Mouse (Mus musculus): ENCODE measurements at regions not wholly inside any gene's neighbourhood (a gene's known extent, or its start where the extent isn't known, plus 50 kb on each side); places are given as distances from the start of the nearest gene placed in this dataset.

DNA sequence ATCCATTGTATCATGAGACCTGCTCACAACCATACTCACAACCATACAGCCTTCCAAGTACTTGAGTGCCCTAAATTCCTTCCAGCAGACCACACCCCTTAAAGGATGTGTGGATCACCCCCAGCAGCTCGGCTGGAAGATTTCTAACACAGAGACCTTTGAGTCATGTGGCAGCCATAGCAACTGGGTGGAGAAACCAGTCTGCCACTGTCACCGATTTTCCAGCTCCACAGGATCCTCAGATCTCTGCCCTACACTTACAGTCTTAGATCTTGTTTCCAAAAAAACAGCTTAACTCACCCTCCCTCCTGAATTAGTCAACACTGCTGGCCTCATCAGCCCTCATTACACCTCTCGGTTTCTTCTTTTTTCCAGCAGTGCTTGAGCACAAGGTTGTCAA is 1630.6 kb downstream of the 4930444P10Rik start:
- WGBS, result 22% methylated on average over 3 of the region's 3 CpGs
- H3K27ac ChIP-seq (ENCODE audit: low read length), result no peak overlapping the region
- no peaks in the 10 kb centered on the region for H3K36me3 ChIP-seq (ENCODE audit: control insufficient read depth, insufficient read depth)
- H3K27me3 ChIP-seq (ENCODE audit: control insufficient read depth, insufficient read depth, low read length), result no peaks in the 10 kb centered on the region
- no peak overlapping the region for H3K4me3 ChIP-seq (ENCODE audit: low read length)
- H3K4me2 ChIP-seq (ENCODE audit: low read depth, low read length), result no peak overlapping the region
- no peak for ATAC-seq (replicated peaks; ENCODE audit: extremely low read depth, insufficient read depth, low FRiP score)
- no peaks in the 10 kb centered on the region for H3K4me1 ChIP-seq (ENCODE audit: control insufficient read depth, insufficient read depth, low read length)
- no peak overlapping the region for H3K9ac ChIP-seq (ENCODE audit: low read length)
- H3K9me3 ChIP-seq (replicated peaks; ENCODE audit: control insufficient read depth, low read length), result no peaks in the 10 kb centered on the region

- no peak overlapping the region for H3K9ac ChIP-seq (ENCODE audit: low read length)
- no peaks in the 10 kb centered on the region for H3K9me3 ChIP-seq (replicated peaks; ENCODE audit: control insufficient read depth, low read length)
- H3K36me3 ChIP-seq (ENCODE audit: control insufficient read depth, insufficient read depth), result no peaks in the 10 kb centered on the region
- no peak overlapping the region for H3K4me3 ChIP-seq (ENCODE audit: low read length)
- no peaks in the 10 kb centered on the region for H3K27me3 ChIP-seq (ENCODE audit: control insufficient read depth, insufficient read depth, low read length)
- no peak for ATAC-seq (replicated peaks; ENCODE audit: extremely low read depth, insufficient read depth, low FRiP score)
- no peak overlapping the region for H3K27ac ChIP-seq (ENCODE audit: low read length)
- 33% methylated on average over 4 of the region's 4 CpGs for WGBS
- no peak overlapping the region for H3K4me2 ChIP-seq (ENCODE audit: low read depth, low read length)
- no peaks in the 10 kb centered on the region for H3K4me1 ChIP-seq (ENCODE audit: control insufficient read depth, insufficient read depth, low read length)
Measured at GRCm38 (mm10) chr1:14460811-14461210, 1632.3 kb downstream of the 4930444P10Rik start.

DNA sequence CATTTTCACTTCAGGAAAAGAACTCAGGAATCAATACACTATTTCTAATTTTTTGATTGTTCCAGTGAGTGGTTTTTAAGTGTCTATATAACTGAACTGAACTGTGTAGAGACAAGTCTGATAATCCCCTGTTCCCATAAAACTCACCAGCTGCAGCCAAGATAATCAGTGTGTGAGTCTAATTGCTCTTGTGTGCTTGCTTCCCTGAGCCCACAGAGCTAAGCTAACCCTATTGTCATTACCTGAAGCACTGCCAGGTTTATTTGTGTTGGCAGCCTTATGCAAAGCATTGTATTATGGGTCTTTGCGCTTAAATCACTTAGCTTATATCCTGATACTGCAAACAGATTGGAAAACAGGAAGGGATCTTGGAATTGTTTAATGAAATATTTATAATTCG is 1663.8 kb downstream of the 4930444P10Rik start:
- Histone ChIP-seq H3K9ac (ENCODE audit: low read length) (no peak overlapping the region), H3K4me2 (ENCODE audit: low read depth, low read length) (no peak overlapping the region), H3K27ac (ENCODE audit: low read length) (no peak overlapping the region), H3K36me3 (ENCODE audit: control insufficient read depth, insufficient read depth) (no peaks in the 10 kb centered on the region), H3K27me3 (ENCODE audit: control insufficient read depth, insufficient read depth, low read length) (no peaks in the 10 kb centered on the region), H3K4me3 (ENCODE audit: low read length) (no peak overlapping the region), H3K4me1 (ENCODE audit: control insufficient read depth, insufficient read depth, low read length) (no peaks in the 10 kb centered on the region), H3K9me3 (replicated peaks; ENCODE audit: control insufficient read depth, low read length) (no peaks in the 10 kb centered on the region)
- no peak for ATAC-seq (replicated peaks; ENCODE audit: extremely low read depth, insufficient read depth, low FRiP score)
- WGBS, result 55% methylated on average over 2 of the region's 2 CpGs

DNA sequence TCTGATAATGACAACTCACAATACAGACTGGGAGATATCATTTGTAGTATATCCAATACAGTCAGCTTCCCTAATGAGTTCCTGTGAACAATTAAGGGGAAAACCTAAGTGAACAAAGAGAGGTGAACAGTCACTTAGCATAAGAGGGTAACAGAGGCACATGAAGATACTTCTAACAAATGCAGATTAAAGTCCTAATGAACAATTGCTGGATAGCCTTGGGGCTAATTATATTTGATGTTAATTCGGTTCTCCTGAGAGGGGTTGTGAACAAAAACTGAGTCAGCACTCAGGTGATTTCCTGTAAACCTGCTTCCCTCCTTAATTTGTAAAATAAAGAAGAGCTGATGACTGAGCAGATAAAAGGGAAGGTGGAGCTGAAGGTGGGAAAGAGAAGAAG is 1672.1 kb downstream of the 4930444P10Rik start:
- WGBS, result 88% methylated on average over 1 of the region's 1 CpGs
- Histone ChIP-seq H3K4me1 (ENCODE audit: control insufficient read depth, insufficient read depth, low read length) (no peaks in the 10 kb centered on the region), H3K27ac (ENCODE audit: low read length) (no peak overlapping the region), H3K9me3 (replicated peaks; ENCODE audit: control insufficient read depth, low read length) (no peaks in the 10 kb centered on the region), H3K36me3 (ENCODE audit: control insufficient read depth, insufficient read depth) (no peaks in the 10 kb centered on the region), H3K4me3 (ENCODE audit: low read length) (no peak overlapping the region), H3K9ac (ENCODE audit: low read length) (no peak overlapping the region), H3K4me2 (ENCODE audit: low read depth, low read length) (no peak overlapping the region), H3K27me3 (ENCODE audit: control insufficient read depth, insufficient read depth, low read length) (no peaks in the 10 kb centered on the region)
- ATAC-seq (replicated peaks; ENCODE audit: extremely low read depth, insufficient read depth, low FRiP score), result no peak

- no peaks in the 10 kb centered on the region for H3K4me1 ChIP-seq (ENCODE audit: control insufficient read depth, insufficient read depth, low read length)
- H3K9me3 ChIP-seq (replicated peaks; ENCODE audit: control insufficient read depth, low read length), result no peaks in the 10 kb centered on the region
- H3K4me2 ChIP-seq (ENCODE audit: low read depth, low read length), result no peak overlapping the region
- no peak overlapping the region for H3K9ac ChIP-seq (ENCODE audit: low read length)
- H3K4me3 ChIP-seq (ENCODE audit: low read length), result no peak overlapping the region
- whole genome bisulfite sequencing, result 66% methylated on average over 4 of the region's 4 CpGs
- H3K27ac ChIP-seq (ENCODE audit: low read length), result no peak overlapping the region
- H3K36me3 ChIP-seq (ENCODE audit: control insufficient read depth, insufficient read depth), result no peaks in the 10 kb centered on the region
- no peak for ATAC-seq (replicated peaks; ENCODE audit: extremely low read depth, insufficient read depth, low FRiP score)
- H3K27me3 ChIP-seq (ENCODE audit: control insufficient read depth, insufficient read depth, low read length), result no peaks in the 10 kb centered on the region
Measured at GRCm38 (mm10) chr1:14413826-14414445, 1679.2 kb downstream of the 4930444P10Rik start.

- ATAC-seq (replicated peaks; ENCODE audit: extremely low read depth, insufficient read depth, low FRiP score), result no peak
- Histone ChIP-seq H3K27ac (ENCODE audit: low read length) (no peak overlapping the region), H3K4me2 (ENCODE audit: low read depth, low read length) (no peak overlapping the region), H3K4me3 (ENCODE audit: low read length) (no peak overlapping the region), H3K4me1 (ENCODE audit: control insufficient read depth, insufficient read depth, low read length) (no peaks in the 10 kb centered on the region), H3K9me3 (replicated peaks; ENCODE audit: control insufficient read depth, low read length) (no peaks in the 10 kb centered on the region), H3K27me3 (ENCODE audit: control insufficient read depth, insufficient read depth, low read length) (no peaks in the 10 kb centered on the region), H3K9ac (ENCODE audit: low read length) (no peak overlapping the region), H3K36me3 (ENCODE audit: control insufficient read depth, insufficient read depth) (no peaks in the 10 kb centered on the region)
- 88% methylated on average over 3 of the region's 3 CpGs for WGBS
Measured at GRCm38 (mm10) chr1:14369957-14370833, 1722.9 kb downstream of the 4930444P10Rik start.

DNA sequence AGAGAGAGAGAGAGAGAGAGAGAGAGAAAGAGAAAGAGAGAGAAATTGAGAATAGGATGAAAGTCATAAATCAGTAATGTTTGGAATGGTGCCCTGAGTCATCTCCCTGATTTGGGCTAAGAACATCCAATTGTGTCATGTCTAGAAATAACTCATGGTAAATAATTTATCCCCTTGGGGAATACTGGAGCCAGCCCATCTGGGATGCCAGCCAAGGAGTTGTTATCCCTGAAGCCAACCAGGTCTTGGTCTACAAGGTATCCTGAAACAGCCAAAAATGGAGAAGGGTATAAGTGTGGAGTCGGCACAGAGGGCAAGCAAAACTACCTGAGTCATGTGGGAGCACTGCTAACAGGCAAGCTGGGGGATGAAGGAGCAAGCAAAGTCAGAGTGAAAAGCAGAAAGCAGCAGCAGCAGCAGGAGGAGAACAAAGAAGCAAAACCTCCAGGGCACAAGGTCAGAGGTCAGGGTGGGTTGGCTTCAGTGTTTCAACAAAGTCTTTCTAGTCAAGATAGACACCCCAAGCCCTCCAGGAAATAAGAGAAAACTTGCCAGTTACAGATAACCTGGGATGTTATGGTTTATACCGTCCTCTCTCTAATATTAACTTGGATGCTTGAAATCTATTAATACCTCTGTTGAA is 1733.0 kb downstream of the 4930444P10Rik start:
- no peak for ATAC-seq (replicated peaks; ENCODE audit: extremely low read depth, insufficient read depth, low FRiP score)
- WGBS, result 64% methylated on average over 2 of the region's 2 CpGs

More for the DNA sequence above, 1733.0 kb downstream of the 4930444P10Rik start:
- Histone ChIP-seq H3K36me3 (ENCODE audit: control insufficient read depth, insufficient read depth) (no peaks in the 10 kb centered on the region), H3K4me3 (ENCODE audit: low read length) (no peak overlapping the region), H3K27me3 (ENCODE audit: control insufficient read depth, insufficient read depth, low read length) (no peaks in the 10 kb centered on the region), H3K4me1 (ENCODE audit: control insufficient read depth, insufficient read depth, low read length) (no peaks in the 10 kb centered on the region), H3K4me2 (ENCODE audit: low read depth, low read length) (no peak overlapping the region), H3K9me3 (replicated peaks; ENCODE audit: control insufficient read depth, low read length) (no peaks in the 10 kb centered on the region), H3K27ac (ENCODE audit: low read length) (no peak overlapping the region), H3K9ac (ENCODE audit: low read length) (no peak overlapping the region)
